Comparison of ENCODE assay signal across 8 mouse cellular contexts in the genomic region with DNA sequence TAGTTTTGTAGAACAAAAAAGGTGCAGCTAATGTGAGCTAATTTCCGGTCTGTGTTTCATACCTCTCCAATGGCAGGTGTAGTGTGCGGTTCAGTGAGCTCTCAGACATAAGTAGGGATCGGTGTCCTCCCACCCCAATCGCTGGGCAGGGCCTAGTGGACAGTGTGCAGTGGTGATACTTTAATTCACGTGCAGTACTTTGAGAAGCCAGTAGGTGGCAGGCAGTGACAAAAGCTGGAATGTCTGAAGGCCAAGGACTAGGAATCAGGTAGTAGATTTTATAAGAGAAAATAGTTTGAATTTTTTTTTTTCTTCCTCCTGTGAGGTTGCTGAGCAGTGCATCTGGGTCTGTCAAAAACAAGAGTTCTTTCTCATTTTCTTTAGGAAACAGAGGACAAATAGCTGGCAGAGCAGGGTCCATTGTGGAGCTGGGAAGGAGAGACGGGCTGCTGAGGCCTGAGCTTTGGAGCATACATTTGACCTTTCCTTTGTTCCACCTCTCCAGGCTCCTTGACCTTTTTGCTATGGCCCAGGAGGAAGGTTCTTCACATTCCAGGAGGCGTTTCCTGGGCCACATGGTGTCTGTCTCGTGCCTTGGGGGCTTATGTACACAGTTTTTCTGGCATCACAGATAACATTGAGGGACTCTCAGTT. TPM values are rescaled to one million over a fixed set of nuclear protein-coding genes. Genes with fewer than 3 reads are reported as not detected.
DNase-seq lines count a peak whose midpoint lies in the region; ATAC-seq lines count a peak whose summit lies in the region.

No protein-coding gene starts in this region.

- H3K36me3 ChIP-seq in embryonic facial prominence, embryonic 14.5 days (ENCODE audit: control insufficient read depth, insufficient read depth, low read length), result no peaks in the 10 kb centered on the region
- H3K36me3 ChIP-seq in heart, embryonic 10.5 days, result no peaks in the 10 kb centered on the region
- no peaks in the 10 kb centered on the region for H3K36me3 ChIP-seq in kidney, embryonic 14.5 days (ENCODE audit: control insufficient read depth, insufficient read depth, low read length)
- H3K36me3 ChIP-seq in limb, embryonic 13.5 days, result no peaks in the 10 kb centered on the region
- no peaks in the 10 kb centered on the region for H3K36me3 ChIP-seq in midbrain, embryonic 16.5 days (ENCODE audit: control insufficient read depth, insufficient read depth, low read length)
- H3K36me3 ChIP-seq in stomach, embryonic 14.5 days (ENCODE audit: control insufficient read depth, insufficient read depth, low read length), result no peaks in the 10 kb centered on the region

- peak overlapping the region; percentile 44; the same call in 1 of the 2 replicates for H3K27ac ChIP-seq in embryonic facial prominence, embryonic 14.5 days (replicated peaks; ENCODE audit: low read depth, low read length)
- peak overlapping the region; percentile 72; the same call in 1 of the 2 replicates for H3K27ac ChIP-seq in heart, embryonic 10.5 days
- no peak overlapping the region for H3K27ac ChIP-seq in kidney, embryonic 14.5 days (ENCODE audit: low read depth, low read length)
- H3K27ac ChIP-seq in limb, embryonic 13.5 days, result peak overlapping the region; percentile 39
- no peak overlapping the region for H3K27ac ChIP-seq in midbrain, embryonic 16.5 days (ENCODE audit: low read length)
- peak overlapping the region; percentile 83 for H3K27ac ChIP-seq in stomach, embryonic 14.5 days (ENCODE audit: low read length)

- peak; percentile 36 to 44 for DNase-seq in CD8-positive naive resting alpha-beta T cell, adult 2 months (ENCODE audit: low read depth in 2 of 2, low spot score in 2 of 2)
- peak; percentile 56 to 69 for DNase-seq in adrenal gland, postnatal 36 days
- DNase-seq in embryonic facial prominence, embryonic 14.5 days (ENCODE audit: low spot score), result peak; percentile 79
- peak; percentile 88 for DNase-seq in heart, embryonic 10.5 days (ENCODE audit: low spot score)

- no peak overlapping the region for H3K4me3 ChIP-seq in embryonic facial prominence, embryonic 14.5 days (ENCODE audit: low read depth, low read length)
- H3K4me3 ChIP-seq in heart, embryonic 10.5 days, result no peak overlapping the region
- H3K4me3 ChIP-seq in kidney, embryonic 14.5 days (ENCODE audit: low read length), result no peak overlapping the region
- no peak overlapping the region for H3K4me3 ChIP-seq in limb, embryonic 13.5 days
- H3K4me3 ChIP-seq in midbrain, embryonic 16.5 days (ENCODE audit: low read depth, low read length), result no peak overlapping the region
- no peak overlapping the region for H3K4me3 ChIP-seq in stomach, embryonic 14.5 days (ENCODE audit: low read depth, low read length)

- H3K9ac ChIP-seq in embryonic facial prominence, embryonic 14.5 days (ENCODE audit: low read depth, low read length), result no peak overlapping the region
- H3K9ac ChIP-seq in kidney, embryonic 14.5 days (ENCODE audit: low read depth, low read length), result no peak overlapping the region
- no peak overlapping the region for H3K9ac ChIP-seq in limb, embryonic 13.5 days
- no peak overlapping the region for H3K9ac ChIP-seq in midbrain, embryonic 16.5 days (ENCODE audit: low read depth, low read length)
- H3K9ac ChIP-seq in stomach, embryonic 14.5 days (replicated peaks; ENCODE audit: low read depth, low read length), result no peak overlapping the region

- peak; percentile 38 for ATAC-seq in embryonic facial prominence, embryonic 14.5 days (ENCODE audit: low read depth)
- peak; percentile 79 for ATAC-seq in kidney, embryonic 14.5 days (ENCODE audit: low FRiP score, low TSS enrichment)
- ATAC-seq in limb, embryonic 13.5 days (ENCODE audit: low FRiP score, low read depth), result peak; percentile 37
- peak; percentile 78 for ATAC-seq in midbrain, embryonic 16.5 days
- ATAC-seq in stomach, embryonic 14.5 days (ENCODE audit: insufficient number of reproducible peaks, insufficient read depth, low FRiP score, low read depth), result peak; percentile 51; the same call in 1 of the 2 replicates

- H3K27me3 ChIP-seq in embryonic facial prominence, embryonic 14.5 days (replicated peaks; ENCODE audit: control insufficient read depth, insufficient read depth, low read length), result no peaks in the 10 kb centered on the region
- no peaks in the 10 kb centered on the region for H3K27me3 ChIP-seq in heart, embryonic 10.5 days (ENCODE audit: insufficient read depth, poor library complexity, severe bottlenecking)
- no peaks in the 10 kb centered on the region for H3K27me3 ChIP-seq in kidney, embryonic 14.5 days (ENCODE audit: control insufficient read depth, insufficient read depth, low read length)
- no peaks in the 10 kb centered on the region for H3K27me3 ChIP-seq in limb, embryonic 13.5 days
- H3K27me3 ChIP-seq in midbrain, embryonic 16.5 days (ENCODE audit: control insufficient read depth, insufficient read depth, low read depth, low read length), result no peaks in the 10 kb centered on the region
- H3K27me3 ChIP-seq in stomach, embryonic 14.5 days (ENCODE audit: control insufficient read depth, insufficient read depth, low read length), result no peaks in the 10 kb centered on the region

- H3K9me3 ChIP-seq in embryonic facial prominence, embryonic 14.5 days (ENCODE audit: control insufficient read depth, low read length), result no peaks in the 10 kb centered on the region
- no peaks in the 10 kb centered on the region for H3K9me3 ChIP-seq in heart, embryonic 10.5 days
- no peaks in the 10 kb centered on the region for H3K9me3 ChIP-seq in kidney, embryonic 14.5 days (ENCODE audit: control insufficient read depth, low read length)
- H3K9me3 ChIP-seq in limb, embryonic 13.5 days, result no peaks in the 10 kb centered on the region
- H3K9me3 ChIP-seq in midbrain, embryonic 16.5 days (replicated peaks; ENCODE audit: control insufficient read depth, low read length, poor library complexity, severe bottlenecking), result no peaks in the 10 kb centered on the region
- H3K9me3 ChIP-seq in stomach, embryonic 14.5 days (ENCODE audit: control insufficient read depth, low read depth, low read length), result no peaks in the 10 kb centered on the region

- H3K4me1 ChIP-seq in embryonic facial prominence, embryonic 14.5 days (ENCODE audit: control insufficient read depth, insufficient read depth, low read length), result peaks cover 39% of the 10 kb centered on the region
- H3K4me1 ChIP-seq in heart, embryonic 10.5 days, result peaks cover 42% of the 10 kb centered on the region
- peaks cover 23% of the 10 kb centered on the region for H3K4me1 ChIP-seq in kidney, embryonic 14.5 days (ENCODE audit: control insufficient read depth, insufficient read depth, low read length)
- H3K4me1 ChIP-seq in limb, embryonic 13.5 days, result peaks cover 49% of the 10 kb centered on the region
- peaks cover 16% of the 10 kb centered on the region for H3K4me1 ChIP-seq in midbrain, embryonic 16.5 days (ENCODE audit: control insufficient read depth, insufficient read depth, low read length)
- peaks cover 47% of the 10 kb centered on the region for H3K4me1 ChIP-seq in stomach, embryonic 14.5 days (ENCODE audit: control insufficient read depth, insufficient read depth, low read length)

- WGBS in embryonic facial prominence, embryonic 14.5 days, result 17% methylated on average over 8 of the region's 8 CpGs
- 18% methylated on average over 8 of the region's 8 CpGs for WGBS in heart, embryonic 10.5 days
- 11% methylated on average over 8 of the region's 8 CpGs for WGBS in kidney, embryonic 14.5 days
- 18% methylated on average over 8 of the region's 8 CpGs for WGBS in limb, embryonic 13.5 days
- 14% methylated on average over 8 of the region's 8 CpGs for WGBS in midbrain, embryonic 16.5 days
- WGBS in stomach, embryonic 14.5 days, result 8% methylated on average over 8 of the region's 8 CpGs

- no peak overlapping the region for H3K4me2 ChIP-seq in embryonic facial prominence, embryonic 14.5 days (ENCODE audit: low read depth, low read length)
- H3K4me2 ChIP-seq in kidney, embryonic 14.5 days (replicated peaks; ENCODE audit: low read depth, low read length), result no peak overlapping the region
- no peak overlapping the region for H3K4me2 ChIP-seq in limb, embryonic 13.5 days (replicated peaks)
- H3K4me2 ChIP-seq in midbrain, embryonic 16.5 days (ENCODE audit: low read length), result no peak overlapping the region
- no peak overlapping the region for H3K4me2 ChIP-seq in stomach, embryonic 14.5 days (replicated peaks; ENCODE audit: low read depth, low read length)

RNA-seq across cellular contexts. Expression of gene 5330417H12Rik, which starts 36.4 kb away (rescaled TPM):
- not detected for total RNA-seq in adrenal gland, postnatal 36 days (2021)
- polyA plus RNA-seq in embryonic facial prominence, embryonic 14.5 days (2014; fragmentation: Nextera tagmentation; extraction: Ambion mirVana), result not detected in 2 replicates
- polyA plus RNA-seq in heart, embryonic 10.5 days (2016; fragmentation: Nextera tagmentation; extraction: Ambion mirVana), result 0.15 TPM in 1 of 2 replicates, not detected in the other
- polyA plus RNA-seq in kidney, embryonic 14.5 days (2014; fragmentation: Nextera tagmentation; extraction: Ambion mirVana), result not detected in 2 replicates
- polyA plus RNA-seq in limb, embryonic 13.5 days (2015; fragmentation: Nextera tagmentation; extraction: Ambion mirVana), result 0.11 TPM in 1 of 2 replicates, not detected in the other
- polyA plus RNA-seq in midbrain, embryonic 16.5 days (2015; fragmentation: Nextera tagmentation; extraction: Ambion mirVana), result not detected in 2 replicates
- not detected in 2 replicates for polyA plus RNA-seq in stomach, embryonic 14.5 days (2014; fragmentation: Nextera tagmentation; extraction: Ambion mirVana)

Comparison
In these comparisons a context has a peak if more than half of its experiments do, and no peak if none do; other contexts are left out.
1. H3K27ac ChIP-seq: peak in embryonic facial prominence, embryonic 14.5 days (single experiment), heart, embryonic 10.5 days (single experiment), limb, embryonic 13.5 days (single experiment) and stomach, embryonic 14.5 days (single experiment); none in kidney, embryonic 14.5 days (single experiment) and midbrain, embryonic 16.5 days (single experiment).
2. Peak in every context shown above with its lines, with median percentiles within 50 percentile points of each other: DNase-seq and ATAC-seq.